Comparison of ENCODE assay signal across 15 mouse cellular contexts in genomic region chr3:96735200-96735599, GRCm38 (mm10).
"Had no signal": no experiment of that assay in that cellular context is flagged by ENCODE, and none has a peak within 500 bp of the region (broad histone marks: within the 10 kb centered on the region; RNA-seq: fewer than 3 reads in every experiment).

No protein-coding gene starts in this region.

- H3K27me3 ChIP-seq: lung, embryonic 15.5 days; megakaryocyte, embryonic 14.5 days; midbrain, embryonic 13.5 days; midbrain, embryonic 15.5 days; neural tube, embryonic 12.5 days; stomach, embryonic 15.5 days had no signal

- H3K4me3 ChIP-seq: lung, embryonic 15.5 days; megakaryocyte, embryonic 14.5 days; midbrain, embryonic 13.5 days; midbrain, embryonic 15.5 days; neural tube, embryonic 12.5 days; stomach, embryonic 15.5 days had no signal

- H3K4me1 ChIP-seq: stomach, embryonic 15.5 days had no signal

- H3K27ac ChIP-seq: lung, embryonic 15.5 days; macrophage; midbrain, embryonic 13.5 days; midbrain, embryonic 15.5 days; neural tube, embryonic 12.5 days; stomach, embryonic 15.5 days; stomach, postnatal 0 days had no signal

- H3K9me3 ChIP-seq: lung, embryonic 15.5 days; megakaryocyte, embryonic 14.5 days; midbrain, embryonic 13.5 days; midbrain, embryonic 15.5 days; neural tube, embryonic 12.5 days; stomach, embryonic 15.5 days had no signal

- H3K36me3 ChIP-seq: lung, embryonic 15.5 days; midbrain, embryonic 13.5 days; midbrain, embryonic 15.5 days; neural tube, embryonic 12.5 days; stomach, embryonic 15.5 days had no signal

- DNase-seq: lung, adult 2 months; lung, postnatal 14 days; lung, postnatal 36 days; right cerebral cortex, postnatal 14 days; thymus, adult 2 months; thymus, postnatal 25 days; thymus, postnatal 4 days had no signal
